Mouse (Mus musculus) erythroblast, embryonic 14.5 days (primary cell): ENCODE results near the gene Gpalpp1.

Source experiments
- GATA1 ChIP-seq: IDR thresholded peaks from 2 replicates; pipeline ENCODE4 v1.6.1; 2012; ENCODE audit warnings: low read length, inconsistent platforms, mixed read lengths
- TAL1 ChIP-seq: IDR thresholded peaks from 3 replicates; pipeline ENCODE4 v1.6.1; 2012; ENCODE audit warnings: low read length, inconsistent platforms, mixed read lengths

DNA sequence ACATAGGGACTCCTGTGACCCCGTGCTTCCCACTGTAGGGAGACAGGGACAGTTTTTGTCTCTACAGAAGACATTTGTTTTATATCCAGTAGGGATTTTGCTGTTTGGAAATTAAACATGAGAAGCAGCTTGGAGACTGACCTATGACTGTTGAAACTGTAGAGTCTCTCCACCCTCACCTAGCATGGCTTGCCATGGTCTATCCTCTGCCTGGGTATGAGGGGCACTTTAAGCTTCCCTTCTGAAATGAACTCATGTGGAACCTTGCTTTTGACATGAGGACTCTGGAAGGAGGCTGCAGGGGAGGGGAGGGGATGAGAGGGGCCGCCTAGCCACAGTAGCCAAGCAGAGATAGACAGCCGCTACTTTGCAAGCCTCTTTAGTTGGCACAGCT lies 66.4 kb downstream of the Gpalpp1 start:
- TF ChIP-seq GATA1, result no peak
- no peak for TF ChIP-seq TAL1
